Mouse (Mus musculus): Measurements from ENCODE around the gene 4430402I18Rik. TPM values are rescaled to one million over a fixed set of nuclear protein-coding genes. Genes with fewer than 3 reads are reported as not detected.

4430402I18Rik gene
- polyA plus RNA-seq, 1 experiment from 2014 or later, result 0.79 TPM

- H3K36me3 ChIP-seq (ENCODE audit: poor library complexity, severe bottlenecking), result no peaks in the 10 kb centered on the region
- peaks cover 21% of the 10 kb centered on the region for H3K4me1 ChIP-seq
- no peaks in the 10 kb centered on the region for H3K27me3 ChIP-seq
- 0% methylated on average over 4 of the region's 4 CpGs for WGBS
- H3K4me3 ChIP-seq, result peak overlapping the region; percentile 86
- ATAC-seq, result no peak
- H3K9ac ChIP-seq, result peak overlapping the region; percentile 91
- H3K27ac ChIP-seq, result no peak overlapping the region
- no peaks in the 10 kb centered on the region for H3K9me3 ChIP-seq (replicated peaks)
- peak overlapping the region; percentile 90 for H3K4me2 ChIP-seq
Measured at GRCm38 (mm10) chr19:28963513-28963841, 4.1 kb downstream of the 4430402I18Rik start.

- no peaks in the 10 kb centered on the region for H3K36me3 ChIP-seq (ENCODE audit: poor library complexity, severe bottlenecking)
Measured at GRCm38 (mm10) chr19:28963113-28963512, 4.5 kb downstream of the 4430402I18Rik start.

GRCm38 (mm10) chr19:28951251-28951650 lies 16.3 kb downstream of the 4430402I18Rik start:
- no peak overlapping the region for H3K4me2 ChIP-seq
- no peaks in the 10 kb centered on the region for H3K9me3 ChIP-seq (replicated peaks)
- no peak overlapping the region for H3K9ac ChIP-seq
- H3K36me3 ChIP-seq (ENCODE audit: poor library complexity, severe bottlenecking), result no peaks in the 10 kb centered on the region
- H3K4me3 ChIP-seq, result no peak overlapping the region
- H3K27me3 ChIP-seq, result no peaks in the 10 kb centered on the region
- H3K27ac ChIP-seq, result no peak overlapping the region
- H3K4me1 ChIP-seq, result no peaks in the 10 kb centered on the region
- WGBS, result 52% methylated on average over 5 of the region's 5 CpGs
- no peak for ATAC-seq

More at GRCm38 (mm10) chr19:28963113-28963512, 4.5 kb downstream of the 4430402I18Rik start:
- Histone ChIP-seq H3K27me3 (no peaks in the 10 kb centered on the region), H3K4me1 (peaks cover 21% of the 10 kb centered on the region), H3K27ac (no peak overlapping the region), H3K9ac (no peak overlapping the region), H3K9me3 (replicated peaks) (no peaks in the 10 kb centered on the region), H3K4me3 (peak overlapping the region; percentile 86), H3K4me2 (peak overlapping the region; percentile 90)
- ATAC-seq, result no peak
- WGBS, result 55% methylated on average over 3 of the region's 3 CpGs

GRCm38 (mm10) chr19:28947311-28947710 lies 20.3 kb downstream of the 4430402I18Rik start:
- Histone ChIP-seq H3K4me2 (no peak overlapping the region), H3K27ac (no peak overlapping the region), H3K27me3 (no peaks in the 10 kb centered on the region), H3K4me3 (no peak overlapping the region), H3K36me3 (ENCODE audit: poor library complexity, severe bottlenecking) (no peaks in the 10 kb centered on the region), H3K9ac (no peak overlapping the region), H3K4me1 (no peaks in the 10 kb centered on the region), H3K9me3 (replicated peaks) (no peaks in the 10 kb centered on the region)
- no peak for ATAC-seq
- 82% methylated on average over 2 of the region's 2 CpGs for WGBS

GRCm38 (mm10) chr19:28946782-28947181 lies 20.8 kb downstream of the 4430402I18Rik start:
- Histone ChIP-seq H3K36me3 (ENCODE audit: poor library complexity, severe bottlenecking) (no peaks in the 10 kb centered on the region), H3K27me3 (no peaks in the 10 kb centered on the region), H3K4me1 (no peaks in the 10 kb centered on the region), H3K9ac (no peak overlapping the region), H3K4me3 (no peak overlapping the region), H3K27ac (no peak overlapping the region), H3K9me3 (replicated peaks) (no peaks in the 10 kb centered on the region), H3K4me2 (no peak overlapping the region)
- 78% methylated on average over 4 of the region's 4 CpGs for WGBS
- no peak for ATAC-seq

GRCm38 (mm10) chr19:28941271-28941670 lies 26.3 kb downstream of the 4430402I18Rik start:
- no peak overlapping the region for H3K4me2 ChIP-seq
- H3K9me3 ChIP-seq (replicated peaks), result no peaks in the 10 kb centered on the region
- no peak overlapping the region for H3K4me3 ChIP-seq
- H3K27me3 ChIP-seq, result no peaks in the 10 kb centered on the region
- no peak overlapping the region for H3K9ac ChIP-seq
- H3K36me3 ChIP-seq (ENCODE audit: poor library complexity, severe bottlenecking), result no peaks in the 10 kb centered on the region
- no peak overlapping the region for H3K27ac ChIP-seq
- H3K4me1 ChIP-seq, result no peaks in the 10 kb centered on the region
- ATAC-seq, result no peak
- WGBS, result 77% methylated on average over 4 of the region's 4 CpGs

GRCm38 (mm10) chr19:28940135-28940874 lies 27.3 kb downstream of the 4430402I18Rik start:
- H3K4me2 ChIP-seq, result no peak overlapping the region

GRCm38 (mm10) chr19:28934897-28935296 lies 32.7 kb downstream of the 4430402I18Rik start:
- no peaks in the 10 kb centered on the region for H3K4me1 ChIP-seq
- ATAC-seq, result no peak
- 91% methylated on average over 3 of the region's 3 CpGs for WGBS
- H3K9me3 ChIP-seq (replicated peaks), result no peaks in the 10 kb centered on the region
- no peaks in the 10 kb centered on the region for H3K27me3 ChIP-seq
- H3K27ac ChIP-seq, result no peak overlapping the region
- H3K36me3 ChIP-seq (ENCODE audit: poor library complexity, severe bottlenecking), result no peaks in the 10 kb centered on the region
- no peak overlapping the region for H3K4me3 ChIP-seq
- H3K4me2 ChIP-seq, result no peak overlapping the region
- H3K9ac ChIP-seq, result no peak overlapping the region

More at GRCm38 (mm10) chr19:28940135-28940874, 27.3 kb downstream of the 4430402I18Rik start:
- WGBS, result 84% methylated on average over 9 of the region's 9 CpGs
- no peaks in the 10 kb centered on the region for H3K4me1 ChIP-seq
- no peaks in the 10 kb centered on the region for H3K36me3 ChIP-seq (ENCODE audit: poor library complexity, severe bottlenecking)
- no peak for ATAC-seq
- H3K9ac ChIP-seq, result no peak overlapping the region
- no peak overlapping the region for H3K4me3 ChIP-seq
- H3K27ac ChIP-seq, result no peak overlapping the region
- no peaks in the 10 kb centered on the region for H3K27me3 ChIP-seq
- H3K9me3 ChIP-seq (replicated peaks), result no peaks in the 10 kb centered on the region

GRCm38 (mm10) chr19:28929034-28929433 lies 38.6 kb downstream of the 4430402I18Rik start:
- Histone ChIP-seq H3K4me1 (no peaks in the 10 kb centered on the region), H3K9ac (no peak overlapping the region), H3K4me2 (no peak overlapping the region), H3K27ac (no peak overlapping the region), H3K4me3 (no peak overlapping the region), H3K9me3 (replicated peaks) (no peaks in the 10 kb centered on the region), H3K36me3 (ENCODE audit: poor library complexity, severe bottlenecking) (no peaks in the 10 kb centered on the region), H3K27me3 (no peaks in the 10 kb centered on the region)
- ATAC-seq, result no peak

- H3K4me3 ChIP-seq, result no peak overlapping the region
- H3K4me1 ChIP-seq, result no peaks in the 10 kb centered on the region
- no peaks in the 10 kb centered on the region for H3K36me3 ChIP-seq (ENCODE audit: poor library complexity, severe bottlenecking)
- H3K4me2 ChIP-seq, result no peak overlapping the region
- no peaks in the 10 kb centered on the region for H3K27me3 ChIP-seq
- H3K9ac ChIP-seq, result no peak overlapping the region
- 72% methylated on average over 4 of the region's 4 CpGs for WGBS
- ATAC-seq, result no peak
- H3K27ac ChIP-seq, result no peak overlapping the region
- H3K9me3 ChIP-seq (replicated peaks), result no peaks in the 10 kb centered on the region
Measured at GRCm38 (mm10) chr19:28927396-28927795, 40.2 kb downstream of the 4430402I18Rik start.

- Histone ChIP-seq H3K36me3 (ENCODE audit: poor library complexity, severe bottlenecking) (no peaks in the 10 kb centered on the region), H3K27ac (no peak overlapping the region), H3K9me3 (replicated peaks) (no peaks in the 10 kb centered on the region), H3K9ac (no peak overlapping the region), H3K4me3 (no peak overlapping the region), H3K4me1 (no peaks in the 10 kb centered on the region), H3K4me2 (no peak overlapping the region), H3K27me3 (no peaks in the 10 kb centered on the region)
- 91% methylated on average over 5 of the region's 5 CpGs for WGBS
- ATAC-seq, result no peak
Measured at GRCm38 (mm10) chr19:28926366-28926765, 41.2 kb downstream of the 4430402I18Rik start.

- no peak overlapping the region for H3K27ac ChIP-seq
- no peaks in the 10 kb centered on the region for H3K36me3 ChIP-seq (ENCODE audit: poor library complexity, severe bottlenecking)
- WGBS, result 87% methylated on average over 5 of the region's 5 CpGs
- no peak overlapping the region for H3K4me2 ChIP-seq
- H3K27me3 ChIP-seq, result no peaks in the 10 kb centered on the region
- no peak for ATAC-seq
- H3K4me1 ChIP-seq, result no peaks in the 10 kb centered on the region
- H3K9ac ChIP-seq, result no peak overlapping the region
- H3K9me3 ChIP-seq (replicated peaks), result no peaks in the 10 kb centered on the region
- H3K4me3 ChIP-seq, result no peak overlapping the region
Measured at GRCm38 (mm10) chr19:28917839-28918238, 49.8 kb downstream of the 4430402I18Rik start.

- Histone ChIP-seq H3K4me1 (no peaks in the 10 kb centered on the region), H3K4me3 (no peak overlapping the region), H3K36me3 (ENCODE audit: poor library complexity, severe bottlenecking) (no peaks in the 10 kb centered on the region), H3K27me3 (no peaks in the 10 kb centered on the region), H3K9ac (no peak overlapping the region), H3K4me2 (no peak overlapping the region), H3K9me3 (replicated peaks) (no peaks in the 10 kb centered on the region), H3K27ac (no peak overlapping the region)
- ATAC-seq, result no peak
- WGBS, result 47% methylated on average over 4 of the region's 4 CpGs
Measured at GRCm38 (mm10) chr19:28916492-28916891, 51.1 kb downstream of the 4430402I18Rik start.

Measured in forebrain, embryonic 13.5 days (tissue).